Mouse (Mus musculus): ENCODE measurements at regions not wholly inside any gene's neighbourhood (a gene's known extent, or its start where the extent isn't known, plus 50 kb on each side); places are given as distances from the start of the nearest gene placed in this dataset.

- DNase-seq, result no peak
Measured at GRCm38 (mm10) chr6:94890165-94890564, 190.2 kb upstream of the Lrig1 start.

GRCm38 (mm10) chr6:94889271-94889670 lies 189.3 kb upstream of the Lrig1 start:
- DNase-seq, result no peak

- no peak for DNase-seq
Measured at GRCm38 (mm10) chr6:94881139-94881538, 181.2 kb upstream of the Lrig1 start.

GRCm38 (mm10) chr6:94875841-94876240 lies 175.9 kb upstream of the Lrig1 start:
- no peak for DNase-seq

- DNase-seq, result no peak
Measured at GRCm38 (mm10) chr6:94875065-94875464, 175.1 kb upstream of the Lrig1 start.

GRCm38 (mm10) chr6:94874415-94874814 lies 174.5 kb upstream of the Lrig1 start:
- no peak for DNase-seq

GRCm38 (mm10) chr6:94867952-94868351 lies 168.0 kb upstream of the Lrig1 start:
- no peak for DNase-seq

GRCm38 (mm10) chr6:94865498-94865897 lies 165.5 kb upstream of the Lrig1 start:
- DNase-seq, result no peak

- DNase-seq, result no peak
Measured at GRCm38 (mm10) chr6:94858121-94858621, 158.2 kb upstream of the Lrig1 start.

- no peak for DNase-seq
Measured at GRCm38 (mm10) chr6:94850121-94850520, 150.2 kb upstream of the Lrig1 start.

GRCm38 (mm10) chr6:94849533-94849932 lies 149.6 kb upstream of the Lrig1 start:
- no peak for DNase-seq

- no peak for DNase-seq
Measured at GRCm38 (mm10) chr6:94848437-94848836, 148.5 kb upstream of the Lrig1 start.

- no peak for DNase-seq
Measured at GRCm38 (mm10) chr6:94845821-94846220, 145.9 kb upstream of the Lrig1 start.

GRCm38 (mm10) chr6:94842856-94843255 lies 142.9 kb upstream of the Lrig1 start:
- DNase-seq, result no peak

- no peak for DNase-seq
Measured at GRCm38 (mm10) chr6:94841881-94842280, 141.9 kb upstream of the Lrig1 start.

GRCm38 (mm10) chr6:94835742-94836141 lies 135.8 kb upstream of the Lrig1 start:
- no peak for DNase-seq

GRCm38 (mm10) chr6:94834551-94834950 lies 134.6 kb upstream of the Lrig1 start:
- DNase-seq, result no peak

- DNase-seq, result no peak
Measured at GRCm38 (mm10) chr6:94830801-94831200, 130.8 kb upstream of the Lrig1 start.

- DNase-seq, result no peak
Measured at GRCm38 (mm10) chr6:94829246-94829645, 129.3 kb upstream of the Lrig1 start.

- DNase-seq, result no peak
Measured at GRCm38 (mm10) chr6:94826656-94827055, 126.7 kb upstream of the Lrig1 start.

- DNase-seq, result no peak
Measured at GRCm38 (mm10) chr6:94818220-94818619, 118.3 kb upstream of the Lrig1 start.

- DNase-seq, result no peak
Measured at GRCm38 (mm10) chr6:94816161-94816560, 116.2 kb upstream of the Lrig1 start.

GRCm38 (mm10) chr6:94814711-94815110 lies 114.8 kb upstream of the Lrig1 start:
- no peak for DNase-seq

GRCm38 (mm10) chr6:94813481-94814148 lies 113.7 kb upstream of the Lrig1 start:
- DNase-seq, result no peak

GRCm38 (mm10) chr6:94811846-94812245 lies 111.9 kb upstream of the Lrig1 start:
- DNase-seq, result no peak

Data from cerebellum, adult 9-10 months (tissue).